Mouse (Mus musculus) CH12.LX (cell line): ENCODE measurements around the gene Msh5. TPM values are rescaled to one million over a fixed set of nuclear protein-coding genes. Genes with fewer than 3 reads are reported as not detected.

ENCODE experiments used
- DNase-seq: peaks from one replicate; pipeline ENCODE4 v3.0.0-alpha.2; 2013; ENCODE audit errors: extremely low read depth
- H3K27ac ChIP-seq: 2 replicates; pipeline ENCODE4 v1.5.1; 2012; ENCODE audit warnings: low read depth, mild to moderate bottlenecking, control low read depth, moderate library complexity; ENCODE audit not compliant: insufficient read depth
- H3K27me3 ChIP-seq: replicated peaks from 2 replicates; pipeline ENCODE3; 2012; ENCODE audit warnings: inconsistent platforms
- H3K36me3 ChIP-seq, 2 experiments: replicated peaks in 1 of 2; 2 replicates each; pipeline versions ENCODE3 to v1.6.1; 2012; ENCODE audit warnings: inconsistent platforms in 1 of 2, low read length in 1 of 2, mild to moderate bottlenecking in 1 of 2, mixed read lengths in 1 of 2, moderate library complexity in 1 of 2; ENCODE audit not compliant: control insufficient read depth in 1 of 2, insufficient read depth in 1 of 2
- H3K4me1 ChIP-seq, 2 experiments: 2 replicates each; pipeline ENCODE4 v1.6.1; 2012; ENCODE audit warnings: inconsistent platforms in 1 of 2, moderate library complexity in 1 of 2; ENCODE audit not compliant: insufficient read depth in 2 of 2, control insufficient read depth in 1 of 2
- H3K4me2 ChIP-seq: 2 replicates; pipeline ENCODE4 v1.6.1; 2012; ENCODE audit warnings: low read depth, mild to moderate bottlenecking, control low read depth; ENCODE audit not compliant: poor library complexity, insufficient read depth, severe bottlenecking
- H3K4me3 ChIP-seq, 3 experiments: fragments of 150-350 bp in 1 of 3; sonication (generic) in 1 of 3; replicated peaks in 1 of 3; 2 replicates each; pipeline versions ENCODE3 to v1.5.1; 2011 to 2012; ENCODE audit warnings: low read depth in 2 of 3, low read length in 2 of 3, mild to moderate bottlenecking in 2 of 3, moderate library complexity in 2 of 3, control low read depth in 1 of 3, improper control_type of control experiment in 1 of 3, inconsistent platforms in 1 of 3, mixed read lengths in 1 of 3; ENCODE audit not compliant: poor library complexity in 1 of 3
- H3K79me2 ChIP-seq: replicated peaks from 2 replicates; pipeline ENCODE4 v1.6.1; 2012; ENCODE audit warnings: mild to moderate bottlenecking, moderate library complexity; ENCODE audit not compliant: control insufficient read depth, poor library complexity, insufficient read depth, severe bottlenecking; ENCODE audit errors: extremely low read depth
- H3K9ac ChIP-seq: 2 replicates; pipeline ENCODE4 v1.6.1; 2012; ENCODE audit warnings: low read depth, mild to moderate bottlenecking, control low read depth, moderate library complexity; ENCODE audit not compliant: insufficient read depth
- H3K9me3 ChIP-seq: replicated peaks from 2 replicates; pipeline ENCODE3; 2012; ENCODE audit warnings: low read length, inconsistent platforms, mixed read lengths
- CHD2 ChIP-seq: IDR thresholded peaks from 2 replicates; pipeline ENCODE4 v1.6.1; 2011; ENCODE audit warnings: low read length, improper control_type of control experiment
- CTCF ChIP-seq, 2 experiments: IDR thresholded peaks in 1 of 2; conservative IDR thresholded peaks in 1 of 2; 2 replicates each; pipeline ENCODE4 v1.5.1; 2011 to 2012; ENCODE audit warnings: low read depth in 2 of 2, low read length in 2 of 2, improper control_type of control experiment in 1 of 2, inconsistent platforms in 1 of 2, mild to moderate bottlenecking in 1 of 2, moderate library complexity in 1 of 2
- IRF4 ChIP-seq: IDR thresholded peaks from 2 replicates; pipeline ENCODE4 v1.6.1; 2014; ENCODE audit warnings: low read depth, mild to moderate bottlenecking, inconsistent platforms, low read length, improper control_type of control experiment
- JUN ChIP-seq: IDR thresholded peaks from 2 replicates; pipeline ENCODE4 v1.6.1; 2011; ENCODE audit warnings: low read depth, mild to moderate bottlenecking, low read length, improper control_type of control experiment, moderate library complexity; ENCODE audit not compliant: insufficient read depth
- MAFK ChIP-seq: IDR thresholded peaks from 2 replicates; pipeline ENCODE4 v1.6.1; 2011; ENCODE audit warnings: low read length, improper control_type of control experiment; ENCODE audit not compliant: insufficient replicate concordance
- MAX ChIP-seq: IDR thresholded peaks from 2 replicates; pipeline ENCODE4 v1.6.1; 2011; ENCODE audit warnings: low read length, improper control_type of control experiment
- POLR2AphosphoS2 ChIP-seq: IDR thresholded peaks from 2 replicates; pipeline ENCODE4 v1.6.1; 2011; ENCODE audit warnings: low read depth, low read length, improper control_type of control experiment
- RAD21 ChIP-seq: IDR thresholded peaks from 2 replicates; pipeline ENCODE4 v1.6.1; 2011; ENCODE audit warnings: low read depth, mild to moderate bottlenecking, low read length, improper control_type of control experiment, moderate library complexity
- TBP ChIP-seq: conservative IDR thresholded peaks from 2 replicates; pipeline ENCODE4 v1.6.1; 2011; ENCODE audit warnings: low read depth, low read length, improper control_type of control experiment
- UBTF ChIP-seq: IDR thresholded peaks from 2 replicates; pipeline ENCODE4 v1.6.1; 2012; ENCODE audit warnings: low read depth, mild to moderate bottlenecking, inconsistent platforms, low read length, improper control_type of control experiment, moderate library complexity
- ZC3H11A ChIP-seq: IDR thresholded peaks from 2 replicates; pipeline ENCODE4 v1.6.1; 2012; ENCODE audit warnings: low read depth, mild to moderate bottlenecking, inconsistent platforms, low read length, improper control_type of control experiment
- dilution Hi-C: fragments of 300-500 bp; cut with MboI; formaldehyde crosslinking; loops from 2 replicates; pipeline ENCODE4 v1.14.3; 2020; ENCODE audit warnings: low sequenced_read_pairs; ENCODE audit not compliant: extremely low pct_unique_long_range_greater_than_20kb, extremely low pct_ligation_motif_present
- in situ Hi-C: fragments of 300-500 bp; cut with MboI; formaldehyde crosslinking; loops from 3 replicates; pipeline ENCODE4 v1.14.3; 2019; ENCODE audit warnings: low sequenced_read_pairs, low pct_ligation_motif_present, low pct_unique_long_range_greater_than_20kb, mixed read lengths
- polyA plus RNA-seq: library from polyadenylated mRNA; unstranded; fragments of >175 nt; gene quantifications from 2 replicates; pipeline ENCODE4 v1.2.1, GENCODE M21; 2012; ENCODE audit warnings: low read depth; ENCODE audit not compliant: insufficient read length
- total RNA-seq, 2 experiments: library from RNA; depleted of rRNA; stranded (reverse); fragments of 300-350 nt in 1 of 2; fragments of >200 nt in 1 of 2; gene quantifications; 2 replicates each; pipeline ENCODE4 v1.2.3; 2012 to 2014

Msh5 gene
- total and polyA plus RNA-seq, 3 experiments: 6.1 to 13.1 (median 10.6) TPM

- H3K79me2 ChIP-seq: peaks cover 24% of the 10 kb centered on the region
- dilution Hi-C loops: no loop called here
- H3K9ac ChIP-seq: no peak overlapping the region
- TF ChIP-seq RAD21 (no peak), CTCF (conservative IDR thresholded peaks at IDR 0.05 in 1 of 2, IDR thresholded peaks at IDR 0.05 in 1 of 2; ENCODE audit: low read depth in 2 of 2, low read length in 2 of 2) (no peak), CHD2 (no peak), POLR2AphosphoS2 (no peak), TBP (no peak), IRF4 (no peak), UBTF (no peak), MAX (no peak), ZC3H11A (no peak), JUN (no peak), MAFK (no peak)
- TF ChIP-seq, all 38 proteins: peak for 0
- Histone ChIP-seq H3K4me3 (no peak overlapping the region), H3K4me1 (peaks cover 2 to 16% of the 10 kb centered on the region in 2 experiments; a peak in 3 of 4 replicates), H3K27ac (no peak overlapping the region), H3K36me3 (peaks cover 3 to 27% of the 10 kb centered on the region in 2 experiments), H3K27me3 (no peaks in the 10 kb centered on the region), H3K9me3 (peaks cover 2% of the 10 kb centered on the region), H3K4me2 (no peak overlapping the region)
- in situ Hi-C loops: no loop called here
- no peak for DNase-seq
Measured at GRCm38 (mm10) chr17:34979631-34980030, 66.9 kb downstream of the Msh5 start.

Other genes with a start within 250 kb of the Msh5 start
Only the 20 nearest of the 46 such genes appear.
- not detected in 2 replicates for gene Gm20481, start 76.8 kb downstream of the Msh5 start, total RNA-seq (2012; rRNA removed)
- not detected in 2 replicates for gene Gm20481, start 76.8 kb downstream of the Msh5 start, total RNA-seq (2014; rRNA removed)
- gene Gm20481, start 76.8 kb downstream of the Msh5 start, polyA plus RNA-seq: not detected in 2 replicates
- gene Hspa1a, start 74.6 kb downstream of the Msh5 start, total RNA-seq (2012; rRNA removed): not detected in 2 replicates
- gene Hspa1a, start 74.6 kb downstream of the Msh5 start, total RNA-seq (2014; rRNA removed): not detected in 2 replicates
- gene Hspa1a, start 74.6 kb downstream of the Msh5 start, polyA plus RNA-seq: not detected in 2 replicates
- 0.30 and 0.38 TPM in 2 replicates for gene Hspa1l, start 74.0 kb downstream of the Msh5 start, total RNA-seq (2012; rRNA removed)
- not detected in 2 replicates for gene Hspa1l, start 74.0 kb downstream of the Msh5 start, total RNA-seq (2014; rRNA removed)
- gene Hspa1l, start 74.0 kb downstream of the Msh5 start, polyA plus RNA-seq: 1.1 and 1.4 TPM in 2 replicates
- gene Lsm2, start 64.9 kb downstream of the Msh5 start, total RNA-seq (2012; rRNA removed): 104 and 120 TPM in 2 replicates
- gene Lsm2, start 64.9 kb downstream of the Msh5 start, total RNA-seq (2014; rRNA removed): 134 and 135 TPM in 2 replicates
- 274 and 345 TPM in 2 replicates for gene Lsm2, start 64.9 kb downstream of the Msh5 start, polyA plus RNA-seq
- 238 and 277 TPM in 2 replicates for gene Vars, start 45.8 kb downstream of the Msh5 start, total RNA-seq (2012; rRNA removed)
- 90.3 and 97.4 TPM in 2 replicates for gene Vars, start 45.8 kb downstream of the Msh5 start, total RNA-seq (2014; rRNA removed)
- 253 and 280 TPM in 2 replicates for gene Vars, start 45.8 kb downstream of the Msh5 start, polyA plus RNA-seq
- 0.42 and 0.46 TPM in 2 replicates for gene Vwa7, start 30.2 kb downstream of the Msh5 start, total RNA-seq (2012; rRNA removed)
- 0.07 TPM in 1 of 2 replicates, not detected in the other for gene Vwa7, start 30.2 kb downstream of the Msh5 start, total RNA-seq (2014; rRNA removed)
- gene Vwa7, start 30.2 kb downstream of the Msh5 start, polyA plus RNA-seq: 0.94 and 1.2 TPM in 2 replicates
- gene Sapcd1, start 18.7 kb downstream of the Msh5 start, total RNA-seq (2012; rRNA removed): 94.1 and 124 TPM in 2 replicates
- 130 and 142 TPM in 2 replicates for gene Sapcd1, start 18.7 kb downstream of the Msh5 start, total RNA-seq (2014; rRNA removed)
- gene Sapcd1, start 18.7 kb downstream of the Msh5 start, polyA plus RNA-seq: 94.4 and 105 TPM in 2 replicates
- 182 and 198 TPM in 2 replicates for gene Clic1, start 3.2 kb upstream of the Msh5 start, total RNA-seq (2012; rRNA removed)
- gene Clic1, start 3.2 kb upstream of the Msh5 start, total RNA-seq (2014; rRNA removed): 111 and 114 TPM in 2 replicates
- 160 and 163 TPM in 2 replicates for gene Clic1, start 3.2 kb upstream of the Msh5 start, polyA plus RNA-seq
- 3.4 and 4.3 TPM in 2 replicates for gene Ddah2, start 12.3 kb upstream of the Msh5 start, total RNA-seq (2012; rRNA removed)
- 0.94 and 1.4 TPM in 2 replicates for gene Ddah2, start 12.3 kb upstream of the Msh5 start, total RNA-seq (2014; rRNA removed)
- gene Ddah2, start 12.3 kb upstream of the Msh5 start, polyA plus RNA-seq: 4.8 and 6.3 TPM in 2 replicates
- gene Ly6g6c, start 18.6 kb upstream of the Msh5 start, total RNA-seq (2012; rRNA removed): not detected in 2 replicates
- not detected in 2 replicates for gene Ly6g6c, start 18.6 kb upstream of the Msh5 start, total RNA-seq (2014; rRNA removed)
- gene Ly6g6c, start 18.6 kb upstream of the Msh5 start, polyA plus RNA-seq: 0.30 and 0.42 TPM in 2 replicates
- not detected in 2 replicates for gene Mpig6b, start 19.4 kb upstream of the Msh5 start, total RNA-seq (2012; rRNA removed)
- gene Mpig6b, start 19.4 kb upstream of the Msh5 start, total RNA-seq (2014; rRNA removed): not detected in 2 replicates
- gene Mpig6b, start 19.4 kb upstream of the Msh5 start, polyA plus RNA-seq: 0.10 TPM in 1 of 2 replicates, not detected in the other
- not detected in 2 replicates for gene Ly6g6e, start 30.2 kb upstream of the Msh5 start, total RNA-seq (2012; rRNA removed)
- gene Ly6g6e, start 30.2 kb upstream of the Msh5 start, total RNA-seq (2014; rRNA removed): not detected in 2 replicates
- gene Ly6g6e, start 30.2 kb upstream of the Msh5 start, polyA plus RNA-seq: not detected in 2 replicates
- gene Ly6g6d, start 31.3 kb upstream of the Msh5 start, total RNA-seq (2012; rRNA removed): not detected in 2 replicates
- not detected in 2 replicates for gene Ly6g6d, start 31.3 kb upstream of the Msh5 start, total RNA-seq (2014; rRNA removed)
- gene Ly6g6d, start 31.3 kb upstream of the Msh5 start, polyA plus RNA-seq: 0.44 and 0.46 TPM in 2 replicates
- not detected in 2 replicates for gene Ly6g6f, start 38.9 kb upstream of the Msh5 start, total RNA-seq (2012; rRNA removed)
- 0.22 and 0.54 TPM in 2 replicates for gene Ly6g6f, start 38.9 kb upstream of the Msh5 start, total RNA-seq (2014; rRNA removed)
- 0.29 and 0.67 TPM in 2 replicates for gene Ly6g6f, start 38.9 kb upstream of the Msh5 start, polyA plus RNA-seq
- gene Abhd16a, start 42.5 kb upstream of the Msh5 start, total RNA-seq (2012; rRNA removed): 15.3 and 16.2 TPM in 2 replicates
- 11.7 and 16.6 TPM in 2 replicates for gene Abhd16a, start 42.5 kb upstream of the Msh5 start, total RNA-seq (2014; rRNA removed)
- 10.7 and 11.6 TPM in 2 replicates for gene Abhd16a, start 42.5 kb upstream of the Msh5 start, polyA plus RNA-seq
- not detected in 2 replicates for gene Ly6g5c, start 61.5 kb upstream of the Msh5 start, total RNA-seq (2012; rRNA removed)
- gene Ly6g5c, start 61.5 kb upstream of the Msh5 start, total RNA-seq (2014; rRNA removed): not detected in 2 replicates
- gene Ly6g5c, start 61.5 kb upstream of the Msh5 start, polyA plus RNA-seq: not detected in 2 replicates
- gene Ly6g5b, start 68.7 kb upstream of the Msh5 start, total RNA-seq (2012; rRNA removed): 0.30 and 0.50 TPM in 2 replicates
- 0.88 and 0.91 TPM in 2 replicates for gene Ly6g5b, start 68.7 kb upstream of the Msh5 start, total RNA-seq (2014; rRNA removed)
- gene Ly6g5b, start 68.7 kb upstream of the Msh5 start, polyA plus RNA-seq: 1.0 and 1.1 TPM in 2 replicates
- 42.7 and 43.0 TPM in 2 replicates for gene Gpank1, start 74.7 kb upstream of the Msh5 start, total RNA-seq (2012; rRNA removed)
- 32.6 and 36.6 TPM in 2 replicates for gene Gpank1, start 74.7 kb upstream of the Msh5 start, total RNA-seq (2014; rRNA removed)
- gene Gpank1, start 74.7 kb upstream of the Msh5 start, polyA plus RNA-seq: 32.5 and 33.6 TPM in 2 replicates
- gene Csnk2b, start 75.3 kb upstream of the Msh5 start, total RNA-seq (2012; rRNA removed): 130 and 143 TPM in 2 replicates
- gene Csnk2b, start 75.3 kb upstream of the Msh5 start, total RNA-seq (2014; rRNA removed): 85.3 and 89.3 TPM in 2 replicates
- 267 and 348 TPM in 2 replicates for gene Csnk2b, start 75.3 kb upstream of the Msh5 start, polyA plus RNA-seq
- 15.6 and 17.0 TPM in 2 replicates for gene D17H6S53E, start 79.6 kb upstream of the Msh5 start, total RNA-seq (2012; rRNA removed)
- 8.8 and 11.9 TPM in 2 replicates for gene D17H6S53E, start 79.6 kb upstream of the Msh5 start, total RNA-seq (2014; rRNA removed)
- 8.7 and 13.8 TPM in 2 replicates for gene D17H6S53E, start 79.6 kb upstream of the Msh5 start, polyA plus RNA-seq